Mouse (Mus musculus) embryonic facial prominence, embryonic 11.5 days (tissue): ENCODE results near the gene Lefty2. TPM values are rescaled to one million over a fixed set of nuclear protein-coding genes. Genes with fewer than 3 reads are reported as not detected.

ENCODE experiments used
- ATAC-seq: fragments of 200-750 bp; cut with Nextera tagmentation; replicated peaks from 2 replicates; pipeline ENCODE4 v1.8.0; 2017; ENCODE audit warnings: low read depth; ENCODE audit not compliant: insufficient number of reproducible peaks, low FRiP score, low TSS enrichment
- DNase-seq: peaks from one replicate; pipeline ENCODE4 v3.0.0-alpha.2; 2015; ENCODE audit warnings: low spot score
- H3K27ac ChIP-seq: fragments of 300-500 bp; sonication (generic); replicated peaks from 2 replicates; pipeline ENCODE4 v1.5.1; 2014; ENCODE audit warnings: mild to moderate bottlenecking, low read depth, low read length, control low read depth
- H3K27me3 ChIP-seq: fragments of 300-500 bp; sonication (generic); 2 replicates; pipeline ENCODE4 v1.6.1; 2014; ENCODE audit warnings: mild to moderate bottlenecking, low read length, moderate library complexity, mixed read lengths; ENCODE audit not compliant: control insufficient read depth, insufficient read depth
- H3K36me3 ChIP-seq: fragments of 300-500 bp; sonication (generic); replicated peaks from 2 replicates; pipeline ENCODE4 v1.6.1; 2014; ENCODE audit warnings: low read depth, mild to moderate bottlenecking, low read length, moderate library complexity, mixed read lengths; ENCODE audit not compliant: control insufficient read depth, insufficient read depth
- H3K4me1 ChIP-seq: fragments of 300-500 bp; sonication (generic); 2 replicates; pipeline ENCODE4 v1.6.1; 2014; ENCODE audit warnings: low read length, mixed read lengths; ENCODE audit not compliant: control insufficient read depth, insufficient read depth
- H3K4me2 ChIP-seq: fragments of 300-500 bp; sonication (generic); 2 replicates; pipeline ENCODE4 v1.6.1; 2014; ENCODE audit warnings: low read depth, mild to moderate bottlenecking, control low read depth, low read length, moderate library complexity
- H3K4me3 ChIP-seq: fragments of 300-500 bp; sonication (generic); 2 replicates; pipeline ENCODE4 v1.5.1; 2014; ENCODE audit warnings: low read depth, low read length, control low read depth
- H3K9ac ChIP-seq: fragments of 300-500 bp; sonication (generic); replicated peaks from 2 replicates; pipeline ENCODE4 v1.6.1; 2014; ENCODE audit warnings: mild to moderate bottlenecking, control low read depth, low read length
- H3K9me3 ChIP-seq: fragments of 300-500 bp; sonication (generic); replicated peaks from 2 replicates; pipeline ENCODE4 v1.6.1; 2016; ENCODE audit warnings: mild to moderate bottlenecking, low read length, inconsistent platforms, mixed read lengths; ENCODE audit not compliant: control insufficient read depth
- WGBS: fragments of 180-500 bp; shearing (Covaris S2); extraction: QIAGEN DNeasy Blood & Tissue Kit; methylation state at CpG from one replicate; pipeline ENCODE4 v1.1.7; 2014; 5-methylcytosine and 5-hydroxymethylcytosine counted together
- polyA plus RNA-seq: library from polyadenylated mRNA; unstranded; fragments of >200 nt; fragmentation: Nextera tagmentation; extraction: Ambion mirVana; gene quantifications from 2 replicates; pipeline ENCODE4 v1.2.1, GENCODE M21; 2014

Lefty2 gene
- polyA plus RNA-seq, 1 experiment from 2014 or later = not detected

GRCm38 (mm10) chr1:180911653-180912287 lies 18.9 kb downstream of the Lefty2 start:
- Histone ChIP-seq H3K36me3 (peaks cover 4% of the 10 kb centered on the region), H3K4me1 (no peaks in the 10 kb centered on the region), H3K27me3 (no peaks in the 10 kb centered on the region), H3K4me2 (no peak overlapping the region; the same call in 1 of the 2 replicates), H3K27ac (no peak overlapping the region), H3K9me3 (no peaks in the 10 kb centered on the region), H3K4me3 (no peak overlapping the region), H3K9ac (no peak overlapping the region)
- no peak for ATAC-seq
- WGBS = 48% methylated on average over 20 of the region's 20 CpGs
- peak; percentile 62 for DNase-seq

- no peak overlapping the region for H3K9ac ChIP-seq
- H3K27me3 ChIP-seq = no peaks in the 10 kb centered on the region
- no peak overlapping the region for H3K4me3 ChIP-seq
- no peak overlapping the region for H3K4me2 ChIP-seq
- peaks cover 1% of the 10 kb centered on the region; the same call in 1 of the 2 replicates for H3K36me3 ChIP-seq
- ATAC-seq = no peak
- H3K4me1 ChIP-seq = no peaks in the 10 kb centered on the region
- H3K27ac ChIP-seq = no peak overlapping the region
- WGBS = 84% methylated on average over 5 of the region's 5 CpGs
- DNase-seq = no peak
- H3K9me3 ChIP-seq = no peaks in the 10 kb centered on the region
Observed at GRCm38 (mm10) chr1:180912792-180913191, 19.9 kb downstream of the Lefty2 start.

DNA sequence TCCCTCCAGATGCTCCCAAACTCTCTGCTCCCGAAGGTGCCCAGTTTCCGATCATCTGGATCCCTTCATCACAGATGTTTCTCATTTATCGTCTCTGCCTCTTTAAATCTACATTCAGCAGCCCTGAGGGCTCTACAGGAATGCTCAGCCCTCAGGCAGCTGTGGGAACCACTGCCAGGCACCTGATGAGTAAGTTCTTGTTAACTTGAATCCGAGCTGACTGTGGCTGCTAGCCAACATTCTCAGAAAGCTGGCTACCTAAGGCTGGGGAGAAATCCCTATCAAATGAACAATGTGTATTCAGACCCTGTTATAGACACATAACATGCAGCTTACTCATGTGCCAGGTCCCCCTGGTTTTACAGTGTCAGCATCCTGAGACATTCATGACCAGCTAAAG lies 20.9 kb downstream of the Lefty2 start:
- no peaks in the 10 kb centered on the region for H3K27me3 ChIP-seq
- H3K4me1 ChIP-seq = no peaks in the 10 kb centered on the region
- no peak overlapping the region for H3K9ac ChIP-seq
- H3K4me3 ChIP-seq = no peak overlapping the region
- ATAC-seq (0 out of 2 replicates have a peak, but pooled peaks have one; percentile 5), DNase-seq (peak; percentile 78)
- H3K27ac ChIP-seq = no peak overlapping the region
- H3K36me3 ChIP-seq = no peaks in the 10 kb centered on the region; the same call in 1 of the 2 replicates
- 26% methylated on average over 4 of the region's 4 CpGs for WGBS
- H3K9me3 ChIP-seq = no peaks in the 10 kb centered on the region
- no peak overlapping the region for H3K4me2 ChIP-seq

DNA sequence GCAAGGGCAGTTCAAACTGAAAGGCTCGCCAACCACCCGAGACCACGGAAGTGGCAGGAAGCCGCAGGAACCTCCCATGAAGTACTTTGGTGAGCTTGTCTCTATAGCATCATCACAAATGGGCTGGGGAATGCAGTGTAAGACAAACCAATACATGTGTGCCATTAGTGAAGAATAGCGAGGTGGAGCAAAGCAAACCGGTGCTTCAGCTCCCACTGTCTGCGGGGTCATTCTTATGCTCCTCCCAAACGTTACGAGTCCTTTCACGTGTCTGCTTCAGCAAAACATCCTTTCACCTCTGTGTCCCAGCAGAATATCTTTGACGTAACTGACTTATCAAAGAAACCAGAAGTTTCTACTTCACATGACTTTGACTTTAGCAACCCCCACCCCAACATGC lies 23.5 kb downstream of the Lefty2 start:
- no peak overlapping the region for H3K4me3 ChIP-seq
- WGBS = 88% methylated on average over 11 of the region's 11 CpGs
- H3K9ac ChIP-seq = no peak overlapping the region
- no peaks in the 10 kb centered on the region for H3K36me3 ChIP-seq
- no peak for DNase-seq
- H3K27ac ChIP-seq = no peak overlapping the region
- no peaks in the 10 kb centered on the region for H3K4me1 ChIP-seq
- H3K4me2 ChIP-seq = no peak overlapping the region
- H3K27me3 ChIP-seq = no peaks in the 10 kb centered on the region
- no peak for ATAC-seq
- no peaks in the 10 kb centered on the region for H3K9me3 ChIP-seq

GRCm38 (mm10) chr1:180917053-180917452 lies 24.1 kb downstream of the Lefty2 start:
- 62% methylated on average over 1 of the region's 1 CpGs for WGBS
- H3K9ac ChIP-seq = no peak overlapping the region
- no peak overlapping the region for H3K4me3 ChIP-seq
- H3K4me1 ChIP-seq = no peaks in the 10 kb centered on the region
- H3K27ac ChIP-seq = no peak overlapping the region
- no peak overlapping the region for H3K4me2 ChIP-seq
- H3K27me3 ChIP-seq = no peaks in the 10 kb centered on the region
- ATAC-seq (no peak), DNase-seq (no peak)
- no peaks in the 10 kb centered on the region for H3K36me3 ChIP-seq
- no peaks in the 10 kb centered on the region for H3K9me3 ChIP-seq

DNA sequence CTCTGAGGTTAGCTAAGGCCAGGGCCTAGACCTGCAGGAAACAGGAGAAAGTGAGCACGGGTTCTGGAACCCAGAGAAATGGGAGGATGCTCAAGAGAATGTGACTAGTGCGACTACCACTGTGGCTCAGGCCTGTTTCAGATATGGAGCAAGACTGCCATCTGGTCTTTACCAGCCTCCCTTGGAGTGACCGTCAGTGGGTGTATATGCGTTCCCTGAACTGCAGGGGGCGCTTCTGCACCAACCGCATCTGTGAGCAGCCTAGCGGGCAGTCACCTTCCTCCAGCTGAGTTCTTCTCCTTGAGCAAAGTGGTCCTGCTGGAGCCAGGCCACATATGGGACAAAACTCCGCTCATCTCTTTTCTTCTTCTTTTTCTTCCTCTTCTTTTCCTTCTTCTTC lies 26.8 kb downstream of the Lefty2 start:
- no peak for ATAC-seq
- Histone ChIP-seq H3K27ac (no peak overlapping the region), H3K27me3 (no peaks in the 10 kb centered on the region), H3K4me2 (no peak overlapping the region), H3K4me1 (no peaks in the 10 kb centered on the region), H3K4me3 (no peak overlapping the region), H3K9me3 (no peaks in the 10 kb centered on the region), H3K36me3 (no peaks in the 10 kb centered on the region), H3K9ac (no peak overlapping the region)
- WGBS = 35% methylated on average over 8 of the region's 8 CpGs
- DNase-seq = no peak

DNA sequence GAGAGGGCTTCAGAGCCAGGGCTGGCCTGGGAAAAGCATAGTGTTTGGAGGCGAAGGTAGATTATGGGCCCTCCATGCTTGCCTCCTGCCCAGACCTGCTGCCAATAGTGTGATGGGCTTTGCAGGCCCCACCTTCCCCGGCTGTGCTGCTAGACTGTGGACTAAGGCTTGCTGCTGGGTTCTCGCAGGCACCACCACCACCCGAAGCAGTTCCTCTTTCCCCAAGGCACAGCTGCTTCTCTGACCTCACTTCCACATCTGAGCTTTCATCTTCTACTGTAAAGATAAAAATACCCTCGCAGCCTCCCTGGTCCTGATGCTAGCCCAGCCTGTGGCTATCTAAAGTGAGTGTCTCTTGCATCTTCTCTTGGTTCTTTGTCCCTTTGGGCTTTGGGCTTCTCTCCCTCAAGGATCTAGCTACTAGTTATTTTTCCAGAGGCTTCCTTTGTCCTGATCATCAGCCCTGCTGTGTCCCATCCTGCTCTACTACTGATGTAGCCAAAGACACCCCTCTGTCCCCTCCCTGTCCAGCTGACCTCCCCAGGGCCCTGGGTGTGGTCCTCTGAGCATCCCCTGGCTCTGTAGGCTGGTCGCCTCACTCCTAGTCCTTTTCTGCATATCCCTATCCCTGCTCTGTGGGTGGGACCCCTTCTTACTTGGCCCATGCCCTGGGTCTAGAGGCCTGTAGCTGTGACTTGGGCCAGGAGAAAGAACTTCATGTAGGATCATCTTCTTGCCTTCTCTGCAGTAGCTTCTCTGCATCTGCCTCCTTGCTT lies 29.6 kb downstream of the Lefty2 start:
- H3K4me2 ChIP-seq = no peak overlapping the region
- 78% methylated on average over 6 of the region's 6 CpGs for WGBS
- H3K36me3 ChIP-seq = no peaks in the 10 kb centered on the region
- ATAC-seq (no peak), DNase-seq (no peak)
- H3K9ac ChIP-seq = no peak overlapping the region
- no peak overlapping the region for H3K4me3 ChIP-seq
- H3K9me3 ChIP-seq = no peaks in the 10 kb centered on the region
- H3K4me1 ChIP-seq = no peaks in the 10 kb centered on the region
- H3K27ac ChIP-seq = no peak overlapping the region
- no peaks in the 10 kb centered on the region for H3K27me3 ChIP-seq

GRCm38 (mm10) chr1:180924737-180925136 lies 31.8 kb downstream of the Lefty2 start:
- H3K4me3 ChIP-seq = no peak overlapping the region
- no peak overlapping the region for H3K9ac ChIP-seq
- no peaks in the 10 kb centered on the region for H3K36me3 ChIP-seq
- no peak overlapping the region for H3K27ac ChIP-seq
- whole genome bisulfite sequencing = 37% methylated on average over 2 of the region's 2 CpGs
- no peaks in the 10 kb centered on the region for H3K27me3 ChIP-seq
- H3K9me3 ChIP-seq = no peaks in the 10 kb centered on the region
- ATAC-seq (no peak), DNase-seq (no peak)
- H3K4me2 ChIP-seq = no peak overlapping the region
- no peaks in the 10 kb centered on the region for H3K4me1 ChIP-seq
